Mouse (Mus musculus): ENCODE results near the gene Pim3.

Pim3 gene

GRCm38 (mm10) chr15:88837199-88837932 is 24.6 kb upstream of the Pim3 start:
- peak in 1 of 2 experiments; percentile 56 for DNase-seq (ENCODE audit: low spot score in 2 of 2)

GRCm38 (mm10) chr15:88837977-88838376 is 24.0 kb upstream of the Pim3 start:
- DNase-seq (ENCODE audit: low spot score in 2 of 2) = no peak

DNA sequence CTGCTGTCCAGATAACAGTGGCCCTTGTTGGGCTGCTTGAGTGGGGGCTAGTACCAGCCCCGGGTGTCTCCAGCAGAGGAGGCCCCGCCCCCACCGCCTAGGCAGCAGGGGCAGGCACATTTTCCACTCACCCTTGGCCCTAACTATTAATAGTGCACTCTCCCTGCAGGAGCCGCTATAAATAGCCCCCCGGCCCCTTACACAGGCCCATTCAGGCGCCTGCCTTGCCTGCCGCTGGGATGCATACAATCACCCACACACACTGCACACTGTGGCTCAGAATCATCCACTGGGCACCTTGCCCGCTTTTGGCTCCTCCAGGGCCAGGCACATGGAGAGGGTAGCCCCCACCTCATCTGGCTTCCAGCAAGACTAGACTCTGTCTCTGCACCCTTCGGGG is 22.7 kb upstream of the Pim3 start:
- DNase-seq (ENCODE audit: low spot score in 2 of 2) = no peak

GRCm38 (mm10) chr15:88840126-88840525 is 21.9 kb upstream of the Pim3 start:
- no peak for DNase-seq (ENCODE audit: low spot score in 2 of 2)

DNA sequence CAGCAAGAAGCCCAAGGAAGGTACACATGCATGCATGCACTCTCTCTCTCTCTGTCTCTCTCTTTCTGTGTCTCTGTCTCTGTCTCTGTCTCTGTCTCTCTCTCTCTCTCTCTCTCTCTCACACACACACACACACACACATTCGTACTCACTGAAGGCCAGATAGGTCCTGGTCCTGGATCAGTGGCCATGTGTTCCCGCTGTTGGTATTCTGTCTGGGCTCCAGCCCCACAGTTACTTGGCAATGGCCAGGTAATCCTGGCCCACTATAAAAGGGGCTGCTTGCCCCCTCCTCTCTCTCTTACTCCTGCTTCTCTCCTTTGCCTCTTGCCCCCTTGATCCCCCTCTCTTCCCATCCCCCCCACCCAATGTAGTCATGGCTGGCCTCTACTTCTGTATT is 20.8 kb upstream of the Pim3 start:
- no peak for DNase-seq (ENCODE audit: low spot score in 2 of 2)

GRCm38 (mm10) chr15:88841580-88842299 is 20.2 kb upstream of the Pim3 start:
- no peak for DNase-seq (ENCODE audit: low spot score in 2 of 2)

DNA sequence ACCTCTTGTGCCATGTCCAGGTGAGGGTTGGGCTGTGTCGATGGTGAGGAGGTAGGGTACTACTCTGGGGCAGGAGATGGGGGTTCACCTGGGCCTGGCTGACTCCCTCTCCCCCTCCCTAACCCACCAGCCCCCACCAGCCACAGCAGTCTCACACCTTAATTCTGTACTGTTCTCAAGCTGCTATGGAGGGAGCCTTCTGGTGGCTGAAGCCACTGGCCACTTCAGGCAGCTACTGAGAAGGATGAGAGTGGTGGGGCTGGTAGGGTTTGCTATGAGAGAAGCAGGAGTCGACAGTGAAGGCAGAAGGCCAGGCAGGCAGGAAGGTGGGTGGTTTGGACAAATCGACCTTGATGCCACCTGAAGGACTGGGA is 19.7 kb upstream of the Pim3 start:
- DNase-seq (ENCODE audit: low spot score in 2 of 2) = no peak

GRCm38 (mm10) chr15:88843486-88844097 is 18.4 kb upstream of the Pim3 start:
- no peak for DNase-seq (ENCODE audit: low spot score in 2 of 2)

GRCm38 (mm10) chr15:88844966-88845365 is 17.0 kb upstream of the Pim3 start:
- DNase-seq (ENCODE audit: low spot score in 2 of 2) = no peak

GRCm38 (mm10) chr15:88848661-88849060 is 13.3 kb upstream of the Pim3 start:
- no peak for DNase-seq (ENCODE audit: low spot score in 2 of 2)

- DNase-seq (ENCODE audit: low spot score in 2 of 2) = no peak
Measured at GRCm38 (mm10) chr15:88849621-88850020, 12.4 kb upstream of the Pim3 start.

- no peak for DNase-seq (ENCODE audit: low spot score in 2 of 2)
Measured at GRCm38 (mm10) chr15:88850146-88850826, 11.7 kb upstream of the Pim3 start.

GRCm38 (mm10) chr15:88851076-88851475 is 10.9 kb upstream of the Pim3 start:
- no peak for DNase-seq (ENCODE audit: low spot score in 2 of 2)

GRCm38 (mm10) chr15:88851507-88852149 is 10.4 kb upstream of the Pim3 start:
- DNase-seq (ENCODE audit: low spot score in 2 of 2) = no peak

DNA sequence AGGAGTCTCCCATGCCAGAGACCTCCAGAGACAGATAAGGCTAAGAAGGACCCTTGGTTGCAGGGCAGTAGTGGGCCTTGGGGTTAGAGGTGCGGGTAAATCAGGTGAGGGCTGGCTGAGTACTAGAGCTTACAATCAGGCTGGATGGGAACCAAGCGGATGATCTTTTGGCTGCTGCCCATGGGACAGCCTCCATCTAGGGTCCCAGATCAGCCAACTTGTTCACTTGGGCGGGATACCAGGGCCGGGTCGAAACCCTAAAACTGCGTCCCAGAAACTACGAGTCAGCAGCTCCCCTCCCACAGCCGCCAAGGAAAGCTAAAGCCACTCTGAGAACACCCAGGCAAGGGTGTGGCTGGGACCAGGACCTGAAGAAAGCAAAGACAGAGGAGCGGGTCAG is 8.9 kb upstream of the Pim3 start:
- DNase-seq (ENCODE audit: low spot score in 2 of 2) = no peak

- no peak for DNase-seq (ENCODE audit: low spot score in 2 of 2)
Measured at GRCm38 (mm10) chr15:88854119-88854968, 7.6 kb upstream of the Pim3 start.

- no peak for DNase-seq (ENCODE audit: low spot score in 2 of 2)
Measured at GRCm38 (mm10) chr15:88854969-88855830, 6.8 kb upstream of the Pim3 start.

DNA sequence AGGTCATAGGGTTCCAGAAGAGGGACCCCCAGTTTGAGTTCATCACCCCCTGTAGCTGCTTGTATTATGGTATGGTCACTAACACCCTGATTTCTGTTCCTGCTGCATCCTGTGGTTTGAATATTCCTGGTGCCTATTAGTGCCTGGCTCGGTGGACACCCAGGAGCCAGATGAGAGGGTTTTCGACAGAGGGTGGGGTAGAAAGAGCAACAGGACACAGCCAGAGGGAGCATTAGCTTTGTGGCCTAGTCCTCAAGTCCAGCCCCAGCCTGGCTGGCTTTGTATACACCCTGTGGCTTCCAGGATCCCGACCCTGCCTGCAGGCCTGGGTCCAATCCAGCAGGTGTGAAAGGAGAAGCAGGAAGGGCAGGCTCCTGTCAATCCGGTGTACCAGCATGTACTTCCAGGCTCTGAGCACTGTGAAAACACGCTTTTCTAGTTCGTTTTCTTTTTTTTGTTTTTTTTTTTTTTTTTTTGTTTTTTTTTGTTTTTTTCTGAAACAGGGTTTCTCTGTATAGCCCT is 6.0 kb upstream of the Pim3 start:
- DNase-seq (ENCODE audit: low spot score in 2 of 2) = no peak

GRCm38 (mm10) chr15:88856613-88857012 is 5.4 kb upstream of the Pim3 start:
- no peak for DNase-seq (ENCODE audit: low spot score in 2 of 2)

GRCm38 (mm10) chr15:88857361-88857760 is 4.6 kb upstream of the Pim3 start:
- no peak for DNase-seq (ENCODE audit: low spot score in 2 of 2)

All from spleen, postnatal 10 days (tissue).